Mouse (Mus musculus): ENCODE data around the gene Casc4. TPM values are rescaled to one million over a fixed set of nuclear protein-coding genes. Genes with fewer than 3 reads are reported as not detected.
A peak's percentile ranks its signal among the peaks of the same experiment; 100 is the strongest.

The Casc4 gene
- polyA plus RNA-seq (2015; fragmentation: Nextera tagmentation; extraction: Ambion mirVana), result 2.8 and 3.5 TPM in 2 replicates

DNA sequence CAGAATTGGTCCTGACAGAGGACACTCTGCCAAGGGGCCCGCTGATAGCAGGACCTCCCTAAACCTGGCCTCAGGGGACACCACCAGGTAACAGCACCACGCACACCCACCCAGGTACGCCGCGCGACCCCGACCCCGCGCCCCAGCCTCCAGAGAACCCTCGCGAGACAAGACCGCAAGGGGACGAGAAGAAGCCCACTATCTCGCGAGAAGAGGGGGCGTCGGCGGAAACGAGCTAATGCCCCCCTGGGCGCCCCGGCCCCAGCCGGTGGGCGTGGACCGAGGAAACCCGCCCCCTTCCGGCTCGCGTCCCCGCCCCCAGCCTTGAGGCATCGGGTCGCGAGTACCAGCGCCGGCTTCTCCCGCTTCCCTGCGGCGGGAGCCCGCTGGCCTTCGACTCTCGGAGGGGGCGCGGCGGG is at the start of gene Casc4:
Gene Casc4 (plus strand): TSS at position 339 of the 419 bp plus-strand sequence.
- no peaks in the 10 kb centered on the region for H3K36me3 ChIP-seq (ENCODE audit: control insufficient read depth, insufficient read depth)
- 0 out of 2 replicates have a peak within 1 kb of the TSS, but pooled peaks have one; percentile 19 for H3K27ac ChIP-seq (ENCODE audit: low read length)
- peaks cover 7% of the 10 kb centered on the region for H3K4me1 ChIP-seq (ENCODE audit: control insufficient read depth, low read depth, low read length)
- peak; percentile 92 for ATAC-seq (ENCODE audit: low read depth)
- H3K27me3 ChIP-seq (ENCODE audit: control insufficient read depth, insufficient read depth, low read depth, low read length), result peaks cover 15% of the 10 kb centered on the region
- peak within 1 kb of the TSS; percentile 73 for H3K4me3 ChIP-seq (ENCODE audit: low read depth, low read length)
- peak within 1 kb of the TSS; percentile 92 for H3K4me2 ChIP-seq (ENCODE audit: low read depth, low read length)
- H3K9ac ChIP-seq (ENCODE audit: low read depth, low read length), result peak within 1 kb of the TSS; percentile 67
- WGBS (ENCODE audit: insufficient replicate concordance), result under 1% methylated on average over 37 of the region's 43 CpGs
- no peaks in the 10 kb centered on the region for H3K9me3 ChIP-seq (replicated peaks; ENCODE audit: control insufficient read depth, low read length)

DNA sequence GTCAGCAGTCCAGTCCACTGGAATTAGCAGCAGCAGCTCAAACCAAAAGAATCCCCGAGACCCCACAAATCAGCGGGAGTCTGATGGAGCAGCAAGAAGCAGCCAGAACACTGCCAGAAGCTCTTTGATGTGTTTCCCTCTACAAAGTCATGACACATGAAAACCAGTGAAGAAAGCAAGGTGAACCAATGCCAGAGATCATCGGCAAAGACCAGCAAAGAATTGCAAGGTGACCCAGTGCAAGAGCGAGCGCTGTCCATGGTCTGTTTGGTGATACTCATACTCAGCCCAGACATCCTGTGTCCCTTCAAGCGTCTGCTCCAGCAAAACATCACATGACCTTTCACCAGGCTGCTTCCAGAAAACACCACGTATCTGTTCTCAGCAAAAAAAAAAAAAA is 45.0 kb upstream of the Casc4 start:
- no peaks in the 10 kb centered on the region for H3K4me1 ChIP-seq (ENCODE audit: control insufficient read depth, low read depth, low read length)
- H3K27ac ChIP-seq (ENCODE audit: low read length), result no peak overlapping the region
- H3K9ac ChIP-seq (ENCODE audit: low read depth, low read length), result no peak overlapping the region
- no peak overlapping the region for H3K4me2 ChIP-seq (ENCODE audit: low read depth, low read length)
- ATAC-seq (ENCODE audit: low read depth), result no peak
- no peaks in the 10 kb centered on the region for H3K9me3 ChIP-seq (replicated peaks; ENCODE audit: control insufficient read depth, low read length)
- H3K27me3 ChIP-seq (ENCODE audit: control insufficient read depth, insufficient read depth, low read depth, low read length), result no peaks in the 10 kb centered on the region
- WGBS (ENCODE audit: insufficient replicate concordance), result 69% methylated on average over 7 of the region's 7 CpGs
- no peaks in the 10 kb centered on the region for H3K36me3 ChIP-seq (ENCODE audit: control insufficient read depth, insufficient read depth)
- H3K4me3 ChIP-seq (ENCODE audit: low read depth, low read length), result no peak overlapping the region

DNA sequence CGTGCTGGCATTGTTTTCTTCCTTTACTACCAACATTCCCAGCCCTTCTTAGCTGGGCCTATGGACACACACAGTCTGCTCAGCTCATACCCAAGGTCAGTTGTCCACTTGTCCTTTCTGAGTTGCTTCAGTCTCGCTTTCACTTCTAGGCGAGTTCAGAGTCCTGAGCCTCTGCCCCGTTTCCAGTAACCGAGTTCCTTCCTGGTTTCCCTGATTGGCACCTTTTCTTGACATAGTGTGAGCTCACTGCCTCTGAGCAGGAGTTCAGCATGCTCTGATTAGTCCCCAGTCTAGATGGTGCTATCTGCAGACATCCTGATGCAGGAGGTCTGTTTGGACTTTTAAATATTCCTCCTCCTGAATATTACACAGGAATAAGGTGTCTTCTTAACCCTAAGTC is 42.1 kb upstream of the Casc4 start:
- ATAC-seq (ENCODE audit: low read depth), result no peak
- 38% methylated on average over 5 of the region's 5 CpGs for WGBS (ENCODE audit: insufficient replicate concordance)
- Histone ChIP-seq H3K4me2 (ENCODE audit: low read depth, low read length) (no peak overlapping the region), H3K27ac (ENCODE audit: low read length) (no peak overlapping the region), H3K9ac (ENCODE audit: low read depth, low read length) (no peak overlapping the region), H3K9me3 (replicated peaks; ENCODE audit: control insufficient read depth, low read length) (no peaks in the 10 kb centered on the region), H3K27me3 (ENCODE audit: control insufficient read depth, insufficient read depth, low read depth, low read length) (no peaks in the 10 kb centered on the region), H3K4me3 (ENCODE audit: low read depth, low read length) (no peak overlapping the region), H3K36me3 (ENCODE audit: control insufficient read depth, insufficient read depth) (no peaks in the 10 kb centered on the region), H3K4me1 (ENCODE audit: control insufficient read depth, low read depth, low read length) (no peaks in the 10 kb centered on the region)

GRCm38 (mm10) chr2:121826189-121826588 is 40.6 kb upstream of the Casc4 start:
- no peaks in the 10 kb centered on the region for H3K36me3 ChIP-seq (ENCODE audit: control insufficient read depth, insufficient read depth)
- H3K4me3 ChIP-seq (ENCODE audit: low read depth, low read length), result no peak overlapping the region
- no peak overlapping the region for H3K9ac ChIP-seq (ENCODE audit: low read depth, low read length)
- H3K27me3 ChIP-seq (ENCODE audit: control insufficient read depth, insufficient read depth, low read depth, low read length), result no peaks in the 10 kb centered on the region
- no peak for ATAC-seq (ENCODE audit: low read depth)
- H3K9me3 ChIP-seq (replicated peaks; ENCODE audit: control insufficient read depth, low read length), result no peaks in the 10 kb centered on the region
- H3K27ac ChIP-seq (ENCODE audit: low read length), result no peak overlapping the region
- no peaks in the 10 kb centered on the region for H3K4me1 ChIP-seq (ENCODE audit: control insufficient read depth, low read depth, low read length)
- 54% methylated on average over 2 of the region's 2 CpGs for WGBS (ENCODE audit: insufficient replicate concordance)
- no peak overlapping the region for H3K4me2 ChIP-seq (ENCODE audit: low read depth, low read length)

GRCm38 (mm10) chr2:121828411-121828810 is 38.4 kb upstream of the Casc4 start:
- ATAC-seq (ENCODE audit: low read depth), result no peak
- Histone ChIP-seq H3K36me3 (ENCODE audit: control insufficient read depth, insufficient read depth) (no peaks in the 10 kb centered on the region), H3K9ac (ENCODE audit: low read depth, low read length) (no peak overlapping the region), H3K27ac (ENCODE audit: low read length) (no peak overlapping the region), H3K4me2 (ENCODE audit: low read depth, low read length) (no peak overlapping the region), H3K27me3 (ENCODE audit: control insufficient read depth, insufficient read depth, low read depth, low read length) (no peaks in the 10 kb centered on the region), H3K4me1 (ENCODE audit: control insufficient read depth, low read depth, low read length) (no peaks in the 10 kb centered on the region), H3K9me3 (replicated peaks; ENCODE audit: control insufficient read depth, low read length) (no peaks in the 10 kb centered on the region), H3K4me3 (ENCODE audit: low read depth, low read length) (no peak overlapping the region)
- whole genome bisulfite sequencing (ENCODE audit: insufficient replicate concordance), result 65% methylated on average over 3 of the region's 3 CpGs

DNA sequence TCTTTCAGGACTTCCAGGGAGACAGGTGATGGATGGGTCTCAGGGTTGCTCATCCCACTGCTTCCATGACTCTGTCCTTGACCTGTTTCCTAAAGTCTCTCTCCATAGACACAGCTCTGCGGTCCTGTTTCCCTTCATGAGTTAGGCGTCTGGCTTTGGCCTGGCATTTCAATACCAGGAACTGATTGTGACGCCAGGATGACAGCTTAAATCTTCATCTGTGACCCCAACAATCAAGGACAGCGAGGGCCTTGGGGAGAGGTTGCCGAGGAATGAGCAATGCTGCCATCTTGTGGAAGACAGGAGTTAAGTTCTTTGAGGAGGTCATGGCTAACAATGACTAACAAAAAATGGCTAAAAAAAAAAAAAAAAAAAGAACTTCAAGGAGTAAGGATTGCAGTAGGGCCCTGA is 34.3 kb upstream of the Casc4 start:
- no peak overlapping the region for H3K27ac ChIP-seq (ENCODE audit: low read length)
- no peak for ATAC-seq (ENCODE audit: low read depth)

GRCm38 (mm10) chr2:121834926-121835325 is 31.8 kb upstream of the Casc4 start:
- ATAC-seq (ENCODE audit: low read depth), result no peak
- WGBS (ENCODE audit: insufficient replicate concordance), result 47% methylated on average over 3 of the region's 3 CpGs
- Histone ChIP-seq H3K4me2 (ENCODE audit: low read depth, low read length) (no peak overlapping the region), H3K4me1 (ENCODE audit: control insufficient read depth, low read depth, low read length) (no peaks in the 10 kb centered on the region), H3K36me3 (ENCODE audit: control insufficient read depth, insufficient read depth) (no peaks in the 10 kb centered on the region), H3K9me3 (replicated peaks; ENCODE audit: control insufficient read depth, low read length) (peaks cover 3% of the 10 kb centered on the region; the same call in 1 of the 2 replicates), H3K27ac (ENCODE audit: low read length) (no peak overlapping the region), H3K4me3 (ENCODE audit: low read depth, low read length) (no peak overlapping the region), H3K27me3 (ENCODE audit: control insufficient read depth, insufficient read depth, low read depth, low read length) (no peaks in the 10 kb centered on the region), H3K9ac (ENCODE audit: low read depth, low read length) (no peak overlapping the region)

More for the DNA sequence above, 34.3 kb upstream of the Casc4 start:
- Histone ChIP-seq H3K9me3 (replicated peaks; ENCODE audit: control insufficient read depth, low read length) (no peaks in the 10 kb centered on the region), H3K4me2 (ENCODE audit: low read depth, low read length) (no peak overlapping the region), H3K9ac (ENCODE audit: low read depth, low read length) (no peak overlapping the region), H3K4me1 (ENCODE audit: control insufficient read depth, low read depth, low read length) (no peaks in the 10 kb centered on the region), H3K27me3 (ENCODE audit: control insufficient read depth, insufficient read depth, low read depth, low read length) (no peaks in the 10 kb centered on the region), H3K36me3 (ENCODE audit: control insufficient read depth, insufficient read depth) (no peaks in the 10 kb centered on the region), H3K4me3 (ENCODE audit: low read depth, low read length) (no peak overlapping the region)
- WGBS (ENCODE audit: insufficient replicate concordance), result 6% methylated on average over 5 of the region's 5 CpGs

DNA sequence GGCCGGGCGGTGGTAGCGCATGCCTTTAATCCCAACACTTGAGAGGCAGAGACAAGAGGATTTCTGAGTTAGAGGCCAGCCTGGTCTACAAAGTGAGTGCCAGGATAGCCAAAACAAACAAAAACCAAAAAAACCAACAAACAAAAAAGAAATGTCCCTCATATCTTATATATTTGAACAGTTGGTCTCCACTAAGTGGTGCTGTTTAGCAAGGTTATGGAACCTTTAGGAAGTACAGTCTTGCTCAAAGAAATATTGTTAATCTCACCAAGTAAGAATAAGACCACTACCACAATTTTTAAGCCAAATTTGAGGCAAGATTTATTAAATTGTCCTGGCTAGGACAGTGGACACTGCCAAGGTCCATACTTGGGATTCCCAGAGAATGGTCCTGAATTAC is 25.3 kb upstream of the Casc4 start:
- no peaks in the 10 kb centered on the region for H3K4me1 ChIP-seq (ENCODE audit: control insufficient read depth, low read depth, low read length)
- H3K9ac ChIP-seq (ENCODE audit: low read depth, low read length), result no peak overlapping the region
- H3K9me3 ChIP-seq (replicated peaks; ENCODE audit: control insufficient read depth, low read length), result peaks cover 3% of the 10 kb centered on the region; the same call in 1 of the 2 replicates
- WGBS (ENCODE audit: insufficient replicate concordance), result 89% methylated on average over 3 of the region's 3 CpGs
- H3K27ac ChIP-seq (ENCODE audit: low read length), result no peak overlapping the region
- H3K27me3 ChIP-seq (ENCODE audit: control insufficient read depth, insufficient read depth, low read depth, low read length), result no peaks in the 10 kb centered on the region
- no peak for ATAC-seq (ENCODE audit: low read depth)
- H3K4me2 ChIP-seq (ENCODE audit: low read depth, low read length), result no peak overlapping the region
- no peak overlapping the region for H3K4me3 ChIP-seq (ENCODE audit: low read depth, low read length)
- no peaks in the 10 kb centered on the region for H3K36me3 ChIP-seq (ENCODE audit: control insufficient read depth, insufficient read depth)

DNA sequence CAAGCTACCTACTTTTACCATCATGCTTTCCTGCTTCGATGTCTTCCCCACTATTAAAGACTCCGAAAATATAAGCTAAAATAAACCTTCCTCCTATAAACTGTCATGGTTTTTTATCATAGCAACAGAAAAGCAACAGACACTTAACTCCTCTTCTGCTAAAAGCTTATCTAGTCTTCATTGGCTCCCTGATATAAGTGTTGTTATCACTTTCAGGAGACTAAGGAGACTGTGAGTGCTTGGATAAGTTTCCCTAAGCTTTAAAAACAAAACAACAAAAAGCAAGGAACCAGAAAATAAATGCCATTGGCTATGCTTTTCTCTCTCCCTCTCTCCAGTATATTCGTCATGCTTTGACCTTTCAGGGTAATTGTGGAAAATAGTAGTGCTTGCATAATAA is 24.5 kb upstream of the Casc4 start:
- H3K4me1 ChIP-seq (ENCODE audit: control insufficient read depth, low read depth, low read length), result no peaks in the 10 kb centered on the region
- WGBS (ENCODE audit: insufficient replicate concordance), result 37% methylated on average over 3 of the region's 3 CpGs
- H3K9me3 ChIP-seq (replicated peaks; ENCODE audit: control insufficient read depth, low read length), result peaks cover 3% of the 10 kb centered on the region; the same call in 1 of the 2 replicates
- no peak overlapping the region for H3K4me2 ChIP-seq (ENCODE audit: low read depth, low read length)
- no peak overlapping the region for H3K4me3 ChIP-seq (ENCODE audit: low read depth, low read length)
- no peaks in the 10 kb centered on the region for H3K36me3 ChIP-seq (ENCODE audit: control insufficient read depth, insufficient read depth)
- no peak for ATAC-seq (ENCODE audit: low read depth)
- H3K9ac ChIP-seq (ENCODE audit: low read depth, low read length), result no peak overlapping the region
- no peaks in the 10 kb centered on the region for H3K27me3 ChIP-seq (ENCODE audit: control insufficient read depth, insufficient read depth, low read depth, low read length)
- H3K27ac ChIP-seq (ENCODE audit: low read length), result no peak overlapping the region
